Mouse (Mus musculus) heart, adult 2 months (tissue): ENCODE measurements around the gene Trat1. TPM values are rescaled to one million over a fixed set of nuclear protein-coding genes. Genes with fewer than 3 reads are reported as not detected.

Experiments used
- DNase-seq, 2 experiments: peaks; one replicate each; pipeline ENCODE4 v3.0.0; 2021
- H3K27ac ChIP-seq: fragments of 200-600 bp; 2 replicates; pipeline ENCODE4 v1.8.1; 2022
- H3K27me3 ChIP-seq: fragments of 200-500 bp; 2 replicates; pipeline ENCODE4 v1.6.1; 2012; ENCODE audit warnings: mild to moderate bottlenecking, low read length, inconsistent platforms, mixed read lengths; ENCODE audit not compliant: control insufficient read depth, insufficient read depth
- H3K36me3 ChIP-seq: fragments of 200-500 bp; 2 replicates; pipeline ENCODE4 v1.6.1; 2012; ENCODE audit warnings: low read length, inconsistent platforms; ENCODE audit not compliant: control insufficient read depth, insufficient read depth
- H3K4me1 ChIP-seq: fragments of 200-500 bp; 2 replicates; pipeline ENCODE4 v1.6.1; 2011; ENCODE audit warnings: low read length; ENCODE audit not compliant: control insufficient read depth, insufficient read depth
- H3K4me3 ChIP-seq: fragments of 200-600 bp; 2 replicates; pipeline ENCODE4 v1.8.1; 2022
- H3K79me2 ChIP-seq: fragments of 200-500 bp; replicated peaks from 2 replicates; pipeline ENCODE4 v1.6.1; 2012; ENCODE audit warnings: mild to moderate bottlenecking, inconsistent platforms, low read length, moderate library complexity, mixed read lengths; ENCODE audit not compliant: control insufficient read depth, insufficient read depth
- H3K9ac ChIP-seq: fragments of 200-500 bp; 2 replicates; pipeline ENCODE4 v1.6.1; 2012; ENCODE audit warnings: low read depth, mild to moderate bottlenecking, control low read depth, inconsistent platforms, low read length, mixed read lengths
- CTCF ChIP-seq: fragments of 200-600 bp; IDR thresholded peaks from 2 replicates; pipeline ENCODE4 v1.8.1; 2022; ENCODE audit warnings: antibody characterized with exemption, mild to moderate bottlenecking, moderate library complexity
- EP300 ChIP-seq: fragments of 200-500 bp; IDR thresholded peaks from 2 replicates; pipeline ENCODE4 v1.6.1; 2011; ENCODE audit warnings: low read depth, low read length, control low read depth; ENCODE audit not compliant: insufficient read depth
- POLR2A ChIP-seq: fragments of 200-500 bp; IDR thresholded peaks from 2 replicates; pipeline ENCODE4 v1.6.1; 2011; ENCODE audit warnings: mild to moderate bottlenecking, low read depth, low read length, control low read depth; ENCODE audit not compliant: insufficient read depth
- WGBS: fragments of 180-500 bp; shearing (Covaris S2); methylation state at CpG from one replicate; pipeline ENCODE4 v1.1.7; 2018; 5-methylcytosine and 5-hydroxymethylcytosine counted together
- intact Hi-C: fragments of 180-260 bp; cut with DNase I; formaldehyde crosslinking; loops from one replicate; pipeline ENCODE4 v1.15.1; 2025
- long read RNA-seq: library from polyadenylated mRNA; stranded (forward); transcript quantifications from one replicate; pipeline ENCODE4 v2.0.0, GENCODE M21; 2021
- polyA plus RNA-seq: library from polyadenylated mRNA; depleted of rRNA; stranded (reverse); fragments of >200 nt; gene quantifications from 2 replicates; pipeline ENCODE4 v1.2.3, GENCODE M21; 2012; rRNA removed
- total RNA-seq, 2 experiments: library from RNA; stranded (reverse); gene quantifications; 2 replicates each; pipeline ENCODE4 v1.2.3; 2021

Trat1 gene
- total RNA-seq: under 1 TPM in 1 of 2 experiments, not detected in 1; 0.25 TPM
- 0.04 and 0.12 TPM in 2 replicates for polyA plus RNA-seq
- long read RNA-seq: 0 reads

- Histone ChIP-seq H3K4me1 (no peaks in the 10 kb centered on the region), H3K9ac (no peak within 1 kb of the TSS), H3K27me3 (no peaks in the 10 kb centered on the region), H3K4me3 (no peak within 1 kb of the TSS), H3K79me2 (no peaks in the 10 kb centered on the region), H3K27ac (no peak within 1 kb of the TSS), H3K36me3 (no peaks in the 10 kb centered on the region)
- intact Hi-C loops: no loop called here
- no peak for TF ChIP-seq EP300
- no peak for TF ChIP-seq POLR2A
- TF ChIP-seq CTCF: no peak
- DNase-seq: no peak
- WGBS: 53% methylated on average over 3 of the region's 3 CpGs
These were observed at the start of gene Trat1 for GRCm38 (mm10) chr16:48771971-48772445. Gene Trat1, minus strand, starts transcription at chr16:48772021.

GRCm38 (mm10) chr16:48818524-48818923 is 46.7 kb upstream of the Trat1 start:
- H3K27me3 ChIP-seq: no peaks in the 10 kb centered on the region
- no peaks in the 10 kb centered on the region for H3K36me3 ChIP-seq
- H3K9ac ChIP-seq: no peak overlapping the region
- H3K4me1 ChIP-seq: no peaks in the 10 kb centered on the region
- no peak for DNase-seq
- no peak overlapping the region for H3K27ac ChIP-seq
- intact Hi-C loops: no loop called here
- H3K4me3 ChIP-seq: no peak overlapping the region
- TF ChIP-seq EP300 (no peak), POLR2A (no peak), CTCF (no peak)
- 85% methylated on average over 6 of the region's 6 CpGs for WGBS
- no peaks in the 10 kb centered on the region for H3K79me2 ChIP-seq

DNA sequence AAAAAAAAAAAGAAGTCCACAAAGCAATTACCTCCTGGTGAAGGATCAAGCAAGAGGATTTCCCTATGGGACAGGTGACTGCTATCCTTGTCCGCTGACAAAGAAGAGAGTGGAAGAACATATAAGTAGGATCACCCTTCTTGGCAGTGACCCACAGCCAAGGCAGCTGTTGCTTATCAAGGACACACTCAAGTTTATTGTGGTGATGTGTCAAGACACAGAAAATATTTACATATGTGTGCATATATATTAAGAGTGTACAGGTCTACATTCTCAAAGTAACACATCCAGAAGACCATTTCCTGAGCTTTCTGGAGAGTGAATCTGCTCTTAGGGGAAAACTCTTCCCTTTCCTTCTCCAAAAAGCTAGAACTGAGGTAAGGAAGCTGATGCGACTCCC is 44.9 kb upstream of the Trat1 start, which contains the start of gene Retnlb:
Gene Retnlb (plus strand): TSS at position 162 of the 400 bp plus-strand sequence.
- TF ChIP-seq CTCF (no peak), EP300 (no peak), POLR2A (no peak)
- intact Hi-C loops: no loop called here
- Histone ChIP-seq H3K27me3 (no peaks in the 10 kb centered on the region), H3K4me3 (no peak within 1 kb of the TSS), H3K27ac (no peak within 1 kb of the TSS), H3K79me2 (no peaks in the 10 kb centered on the region), H3K36me3 (no peaks in the 10 kb centered on the region), H3K9ac (no peak within 1 kb of the TSS), H3K4me1 (no peaks in the 10 kb centered on the region)
- DNase-seq: no peak
- 88% methylated on average over 2 of the region's 2 CpGs for WGBS

- H3K79me2 ChIP-seq: no peaks in the 10 kb centered on the region
- WGBS: 49% methylated on average over 7 of the region's 7 CpGs
- H3K4me1 ChIP-seq: no peaks in the 10 kb centered on the region
- H3K36me3 ChIP-seq: no peaks in the 10 kb centered on the region
- H3K27me3 ChIP-seq: no peaks in the 10 kb centered on the region
- no peak overlapping the region for H3K9ac ChIP-seq
- no peak for DNase-seq
- H3K4me3 ChIP-seq: no peak overlapping the region
- TF ChIP-seq EP300 (no peak), POLR2A (no peak), CTCF (no peak)
- no peak overlapping the region for H3K27ac ChIP-seq
- intact Hi-C loops: no loop called here
These were observed 40.1 kb upstream of the Trat1 start for GRCm38 (mm10) chr16:48811881-48812436.

DNA sequence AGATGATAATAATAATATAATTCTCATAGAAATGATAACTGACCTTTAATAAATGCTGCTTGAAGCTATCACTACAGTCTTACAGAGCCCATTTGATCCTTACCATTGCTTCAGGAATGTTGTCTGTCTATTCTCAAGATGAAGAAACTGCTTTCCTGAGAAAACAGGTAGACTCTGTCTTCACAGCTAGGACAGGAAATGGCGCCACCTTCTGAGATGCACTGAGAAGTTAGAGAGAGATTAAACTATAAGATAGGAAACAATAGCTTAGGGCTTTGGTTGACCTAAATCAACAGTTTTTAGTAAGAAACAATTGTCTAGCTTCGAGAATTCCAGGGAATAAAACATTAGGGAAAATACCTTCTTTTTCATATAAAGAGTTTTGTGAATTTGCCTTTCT is 37.6 kb upstream of the Trat1 start:
- Histone ChIP-seq H3K4me1 (no peaks in the 10 kb centered on the region), H3K27ac (no peak overlapping the region), H3K27me3 (no peaks in the 10 kb centered on the region), H3K9ac (no peak overlapping the region), H3K4me3 (no peak overlapping the region), H3K79me2 (no peaks in the 10 kb centered on the region), H3K36me3 (no peaks in the 10 kb centered on the region)
- WGBS: 35% methylated on average over 2 of the region's 2 CpGs
- no peak for DNase-seq
- intact Hi-C loops: no loop called here
- TF ChIP-seq EP300: no peak
- TF ChIP-seq POLR2A: no peak
- no peak for TF ChIP-seq CTCF

DNA sequence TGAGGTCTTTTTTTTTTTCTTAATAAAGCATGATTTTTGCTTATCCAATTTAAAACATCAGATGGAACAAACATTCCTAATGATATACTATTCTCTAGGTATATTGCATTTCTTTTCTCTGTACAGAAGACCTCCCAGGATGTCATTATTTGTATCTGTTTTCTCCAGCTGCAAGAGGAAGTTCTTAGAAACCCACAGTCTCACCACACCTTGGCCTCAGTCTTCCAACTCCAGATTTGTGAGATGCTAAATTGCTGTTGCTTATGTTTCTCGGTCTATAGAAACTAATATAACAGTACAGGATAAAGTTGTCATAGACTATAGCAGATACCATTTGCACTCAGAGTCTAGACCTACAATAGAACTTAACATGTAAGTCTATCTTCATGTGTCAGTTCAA is 34.7 kb upstream of the Trat1 start:
- H3K27me3 ChIP-seq: no peaks in the 10 kb centered on the region
- no peaks in the 10 kb centered on the region for H3K36me3 ChIP-seq
- H3K79me2 ChIP-seq: no peaks in the 10 kb centered on the region
- TF ChIP-seq POLR2A (no peak), EP300 (no peak), CTCF (no peak)
- no peak overlapping the region for H3K4me3 ChIP-seq
- no peak for DNase-seq
- 71% methylated on average over 1 of the region's 1 CpGs for WGBS
- H3K27ac ChIP-seq: no peak overlapping the region
- intact Hi-C loops: no loop called here
- H3K9ac ChIP-seq: no peak overlapping the region
- H3K4me1 ChIP-seq: no peaks in the 10 kb centered on the region
